Mouse (Mus musculus) megakaryocyte progenitor cell, adult 5-6 weeks (primary cell): ENCODE results near the gene Ank3. TPM values are rescaled to one million over a fixed set of nuclear protein-coding genes. Genes with fewer than 3 reads are reported as not detected.

Source experiments
- ATAC-seq: replicated peaks from 2 replicates; pipeline ENCODE4 v1.8.0; 2016; ENCODE audit warnings: mild to moderate bottlenecking, moderate TSS enrichment, inconsistent platforms; ENCODE audit not compliant: poor library complexity
- total RNA-seq, 2 experiments: library from RNA; stranded (forward) in 1 of 2; stranded (reverse) in 1 of 2; fragments of 157-497, 149-512 nt in 1 of 2; fragments of 200-1000 nt in 1 of 2; gene quantifications; 2 replicates each; pipeline versions ENCODE4 v1.2.3 to v1.2.4; 2015 to 2017

Ank3 gene
- 0.25 TPM in 1 of 2 replicates, not detected in the other for total RNA-seq (2015)
- 0.41 TPM in 1 of 2 replicates, not detected in the other for total RNA-seq (2017)

GRCm38 (mm10) chr10:69398763-69399590 lies at the start of gene Ank3:
Gene Ank3 (plus strand): TSS chr10:69398773.
- peak; percentile 46; the same call in 1 of the 2 replicates for ATAC-seq

- ATAC-seq = peak; percentile 38
Observed at GRCm38 (mm10) chr10:69351071-69351841, 47.3 kb upstream of the Ank3 start.

- no peak for ATAC-seq
Observed at GRCm38 (mm10) chr10:69351842-69352211, 46.7 kb upstream of the Ank3 start.

GRCm38 (mm10) chr10:69352212-69353085 lies 46.1 kb upstream of the Ank3 start, which contains the start of gene Cdk1:
Gene Cdk1 (minus strand): TSS chr10:69352938.
- peak; percentile 93 for ATAC-seq

- peak; percentile 37 for ATAC-seq
Observed at GRCm38 (mm10) chr10:69353086-69353479, 45.5 kb upstream of the Ank3 start.

GRCm38 (mm10) chr10:69359666-69360065 lies 38.9 kb upstream of the Ank3 start:
- ATAC-seq = no peak

- ATAC-seq = no peak
Observed at GRCm38 (mm10) chr10:69366208-69366607, 32.4 kb upstream of the Ank3 start.

GRCm38 (mm10) chr10:69366877-69367387 lies 31.6 kb upstream of the Ank3 start:
- ATAC-seq = peak; percentile 74

GRCm38 (mm10) chr10:69369321-69369720 lies 29.3 kb upstream of the Ank3 start:
- ATAC-seq = no peak

- peak; percentile 81 for ATAC-seq
Observed at GRCm38 (mm10) chr10:69371441-69371840, 27.1 kb upstream of the Ank3 start.

- ATAC-seq = no peak
Observed at GRCm38 (mm10) chr10:69372061-69372460, 26.5 kb upstream of the Ank3 start.

GRCm38 (mm10) chr10:69373796-69374550 lies 24.6 kb upstream of the Ank3 start:
- no peak for ATAC-seq

GRCm38 (mm10) chr10:69375154-69375553 lies 23.4 kb upstream of the Ank3 start:
- peak; percentile 39; the same call in 1 of the 2 replicates for ATAC-seq

- ATAC-seq = no peak
Observed at GRCm38 (mm10) chr10:69383186-69383585, 15.4 kb upstream of the Ank3 start.

GRCm38 (mm10) chr10:69384640-69385039 lies 13.9 kb upstream of the Ank3 start:
- no peak for ATAC-seq

- no peak for ATAC-seq
Observed at GRCm38 (mm10) chr10:69385136-69385535, 13.4 kb upstream of the Ank3 start.

- no peak for ATAC-seq
Observed at GRCm38 (mm10) chr10:69386767-69387166, 11.8 kb upstream of the Ank3 start.

GRCm38 (mm10) chr10:69389511-69389910 lies 9.1 kb upstream of the Ank3 start:
- no peak for ATAC-seq

GRCm38 (mm10) chr10:69398197-69398762 lies 293 bp upstream of the Ank3 start:
- ATAC-seq = no peak
